Comparison of ENCODE assay signal across 8 mouse cellular contexts in genomic region chr5:142903470-142904207, GRCm38 (mm10). TPM values are rescaled to one million over a fixed set of nuclear protein-coding genes. Genes with fewer than 3 reads are reported as not detected.
DNase-seq lines count a peak whose midpoint lies in the region; ATAC-seq lines count a peak whose summit lies in the region.

No protein-coding gene starts in this region.

- WGBS in embryonic facial prominence, embryonic 11.5 days, result 87% methylated on average over 14 of the region's 14 CpGs
- 71% methylated on average over 14 of the region's 14 CpGs for WGBS in hindbrain, embryonic 16.5 days
- 80% methylated on average over 14 of the region's 14 CpGs for WGBS in midbrain, embryonic 16.5 days

- H3K9ac ChIP-seq in embryonic facial prominence, embryonic 11.5 days (replicated peaks; ENCODE audit: low read length), result no peak overlapping the region; the same call in 1 of the 2 replicates
- H3K9ac ChIP-seq in hindbrain, embryonic 16.5 days (ENCODE audit: low read depth, low read length), result no peak overlapping the region
- no peak overlapping the region for H3K9ac ChIP-seq in midbrain, embryonic 16.5 days (ENCODE audit: low read depth, low read length)

- ATAC-seq in embryonic facial prominence, embryonic 11.5 days (replicated peaks; ENCODE audit: insufficient number of reproducible peaks, low FRiP score, low TSS enrichment, low read depth), result no peak
- ATAC-seq in hindbrain, embryonic 16.5 days, result no peak
- no peak for ATAC-seq in midbrain, embryonic 16.5 days

- no peaks in the 10 kb centered on the region; the same call in 1 of the 2 replicates for H3K4me1 ChIP-seq in embryonic facial prominence, embryonic 11.5 days (ENCODE audit: control insufficient read depth, insufficient read depth, low read length)
- peaks cover 42% of the 10 kb centered on the region for H3K4me1 ChIP-seq in hindbrain, embryonic 16.5 days (ENCODE audit: control insufficient read depth, insufficient read depth, low read depth, low read length)
- peaks cover 39% of the 10 kb centered on the region for H3K4me1 ChIP-seq in midbrain, embryonic 16.5 days (ENCODE audit: control insufficient read depth, insufficient read depth, low read length)

- H3K4me3 ChIP-seq in embryonic facial prominence, embryonic 11.5 days (ENCODE audit: low read depth, low read length), result 0 out of 2 replicates have a peak overlapping the region, but pooled peaks have one; percentile 100
- peak overlapping the region; percentile 90 for H3K4me3 ChIP-seq in hindbrain, embryonic 16.5 days (ENCODE audit: low read length)
- peak overlapping the region; percentile 100 for H3K4me3 ChIP-seq in midbrain, embryonic 16.5 days (ENCODE audit: low read depth, low read length)

- DNase-seq in retina, embryonic 14.5 days (ENCODE audit: low spot score), result peak; percentile 32
- no peak for DNase-seq in retina, postnatal 1 day
- DNase-seq in embryonic facial prominence, embryonic 11.5 days (ENCODE audit: low spot score), result no peak
- no peak for DNase-seq in left cerebral cortex, adult 18-20 months (ENCODE audit: low spot score in 2 of 2)
- DNase-seq in spleen, postnatal 4 days (ENCODE audit: low spot score in 2 of 2), result no peak
- DNase-seq in testis, postnatal 14 days (ENCODE audit: low spot score), result no peak

- peaks cover 14% of the 10 kb centered on the region for H3K36me3 ChIP-seq in embryonic facial prominence, embryonic 11.5 days (replicated peaks; ENCODE audit: control insufficient read depth, insufficient read depth, low read depth, low read length)
- peaks cover 36% of the 10 kb centered on the region for H3K36me3 ChIP-seq in hindbrain, embryonic 16.5 days (ENCODE audit: control insufficient read depth, insufficient read depth, low read length)
- peaks cover 35% of the 10 kb centered on the region for H3K36me3 ChIP-seq in midbrain, embryonic 16.5 days (ENCODE audit: control insufficient read depth, insufficient read depth, low read length)

- 0 out of 2 replicates have a peak overlapping the region, but pooled peaks have one; percentile 3 for H3K4me2 ChIP-seq in embryonic facial prominence, embryonic 11.5 days (ENCODE audit: low read depth, low read length)
- peak overlapping the region; percentile 66 for H3K4me2 ChIP-seq in hindbrain, embryonic 16.5 days (ENCODE audit: low read length)
- peak overlapping the region; percentile 89 for H3K4me2 ChIP-seq in midbrain, embryonic 16.5 days (ENCODE audit: low read length)

- no peaks in the 10 kb centered on the region for H3K9me3 ChIP-seq in embryonic facial prominence, embryonic 11.5 days (replicated peaks; ENCODE audit: control insufficient read depth, low read length)
- no peaks in the 10 kb centered on the region for H3K9me3 ChIP-seq in hindbrain, embryonic 16.5 days (ENCODE audit: control insufficient read depth, low read length)
- H3K9me3 ChIP-seq in midbrain, embryonic 16.5 days (replicated peaks; ENCODE audit: control insufficient read depth, low read length, poor library complexity, severe bottlenecking), result no peaks in the 10 kb centered on the region

- H3K27me3 ChIP-seq in embryonic facial prominence, embryonic 11.5 days (ENCODE audit: control insufficient read depth, insufficient read depth, low read length), result no peaks in the 10 kb centered on the region
- no peaks in the 10 kb centered on the region for H3K27me3 ChIP-seq in hindbrain, embryonic 16.5 days (replicated peaks; ENCODE audit: control insufficient read depth, insufficient read depth, low read length)
- no peaks in the 10 kb centered on the region for H3K27me3 ChIP-seq in midbrain, embryonic 16.5 days (ENCODE audit: control insufficient read depth, insufficient read depth, low read depth, low read length)

- H3K27ac ChIP-seq in embryonic facial prominence, embryonic 11.5 days (replicated peaks; ENCODE audit: low read depth, low read length), result no peak overlapping the region
- no peak overlapping the region for H3K27ac ChIP-seq in hindbrain, embryonic 16.5 days (ENCODE audit: low read depth, low read length)
- H3K27ac ChIP-seq in midbrain, embryonic 16.5 days (ENCODE audit: low read length), result peak overlapping the region; percentile 35

RNA-seq across cellular contexts. Expression of gene Actb, which starts 2.9 kb away (rescaled TPM):
- polyA plus RNA-seq in embryonic facial prominence, embryonic 11.5 days (2014; fragmentation: Nextera tagmentation; extraction: Ambion mirVana), result 16,388 and 16,949 TPM in 2 replicates
- 11,512 and 13,219 TPM in 2 replicates for polyA plus RNA-seq in hindbrain, embryonic 16.5 days (2015; fragmentation: Nextera tagmentation; extraction: Ambion mirVana)
- polyA plus RNA-seq in midbrain, embryonic 16.5 days (2015; fragmentation: Nextera tagmentation; extraction: Ambion mirVana), result 13,967 and 14,266 TPM in 2 replicates
- total RNA-seq in left cerebral cortex, adult 18-20 months (2021), result 1,000 to 10,000 TPM; 2,346 to 2,379 TPM

RNA-seq across cellular contexts. Expression of gene Fbxl18, which starts 8.4 kb away (rescaled TPM):
- 7.6 and 8.4 TPM in 2 replicates for polyA plus RNA-seq in embryonic facial prominence, embryonic 11.5 days (2014; fragmentation: Nextera tagmentation; extraction: Ambion mirVana)
- 29.7 and 32.9 TPM in 2 replicates for polyA plus RNA-seq in hindbrain, embryonic 16.5 days (2015; fragmentation: Nextera tagmentation; extraction: Ambion mirVana)
- polyA plus RNA-seq in midbrain, embryonic 16.5 days (2015; fragmentation: Nextera tagmentation; extraction: Ambion mirVana), result 29.9 and 35.1 TPM in 2 replicates
- total RNA-seq in left cerebral cortex, adult 18-20 months (2021), result 10 to 100 TPM; 28.7 to 28.8 TPM

RNA-seq across cellular contexts. Expression of gene Fscn1, which starts 56.5 kb away (rescaled TPM):
- 520 and 537 TPM in 2 replicates for polyA plus RNA-seq in embryonic facial prominence, embryonic 11.5 days (2014; fragmentation: Nextera tagmentation; extraction: Ambion mirVana)
- polyA plus RNA-seq in hindbrain, embryonic 16.5 days (2015; fragmentation: Nextera tagmentation; extraction: Ambion mirVana), result 478 and 522 TPM in 2 replicates
- 493 and 557 TPM in 2 replicates for polyA plus RNA-seq in midbrain, embryonic 16.5 days (2015; fragmentation: Nextera tagmentation; extraction: Ambion mirVana)
- total RNA-seq in left cerebral cortex, adult 18-20 months (2021), result 100 to 1,000 TPM; 280 to 311 TPM

Comparison
In these comparisons a context has a peak if more than half of its experiments do, and no peak if none do; other contexts are left out.
1. H3K4me2 ChIP-seq: peak in every context shown above with its lines; median percentile 89 in midbrain, embryonic 16.5 days; 66 in hindbrain, embryonic 16.5 days; 3 in embryonic facial prominence, embryonic 11.5 days.